Mouse (Mus musculus): ENCODE results near the gene Nsun7. TPM values are rescaled to one million over a fixed set of nuclear protein-coding genes. Genes with fewer than 3 reads are reported as not detected.

The Nsun7 gene
- polyA plus RNA-seq, 1 experiment from 2014 or later, result 2.6 TPM

DNA sequence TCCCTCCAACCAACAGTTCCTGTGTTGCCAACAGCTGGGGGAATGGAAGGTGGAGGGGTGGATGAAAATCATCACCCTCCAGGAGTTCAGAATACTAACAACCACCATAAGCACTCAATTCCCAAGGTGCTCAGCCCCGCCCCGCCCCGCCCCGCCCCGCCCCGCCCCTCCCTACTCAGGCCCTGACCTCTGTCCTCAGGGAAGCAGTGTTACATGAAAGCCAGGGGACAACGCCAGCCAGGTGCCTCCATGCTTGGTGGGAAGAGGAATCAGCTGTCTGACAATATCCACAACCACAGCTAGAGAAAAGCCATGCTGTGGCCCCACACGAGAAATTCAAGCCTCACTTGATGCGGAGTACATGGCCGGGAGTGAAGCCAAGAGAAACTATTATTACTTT is 82.2 kb downstream of the Nsun7 start:
- H3K9me3 ChIP-seq, result no peaks in the 10 kb centered on the region
- no peaks in the 10 kb centered on the region for H3K36me3 ChIP-seq
- H3K4me2 ChIP-seq, result no peak overlapping the region
- H3K9ac ChIP-seq, result no peak overlapping the region
- no peak overlapping the region for H3K4me3 ChIP-seq
- no peak for ATAC-seq (ENCODE audit: low FRiP score, low read depth)
- WGBS, result 57% methylated on average over 10 of the region's 10 CpGs
- H3K27ac ChIP-seq (replicated peaks), result no peak overlapping the region
- H3K4me1 ChIP-seq (replicated peaks), result peaks cover 42% of the 10 kb centered on the region
- no peaks in the 10 kb centered on the region for H3K27me3 ChIP-seq

DNA sequence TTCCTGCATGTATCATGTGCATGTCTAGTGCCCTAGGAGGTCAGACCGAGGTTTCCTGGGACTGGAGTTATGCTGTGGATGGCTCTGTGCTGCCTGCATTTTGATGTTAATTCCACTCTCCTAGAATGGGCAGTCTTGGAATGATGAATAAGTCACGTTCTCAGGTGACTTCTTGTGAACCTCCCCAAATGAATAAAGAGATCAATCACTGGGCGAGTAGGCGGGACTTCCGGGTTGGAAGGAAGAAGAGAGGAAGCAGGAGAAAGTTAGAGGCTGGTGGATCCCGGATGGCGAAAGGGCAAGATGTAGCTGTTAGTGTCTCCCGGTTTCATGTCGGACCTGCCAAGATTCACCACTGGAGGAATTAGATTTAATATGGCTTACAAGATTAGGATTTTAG is 82.6 kb downstream of the Nsun7 start:
- Histone ChIP-seq H3K27ac (replicated peaks) (no peak overlapping the region), H3K9ac (no peak overlapping the region), H3K4me1 (replicated peaks) (peaks cover 40% of the 10 kb centered on the region), H3K9me3 (no peaks in the 10 kb centered on the region), H3K4me2 (no peak overlapping the region), H3K36me3 (no peaks in the 10 kb centered on the region), H3K27me3 (no peaks in the 10 kb centered on the region), H3K4me3 (no peak overlapping the region)
- ATAC-seq (ENCODE audit: low FRiP score, low read depth), result no peak
- 70% methylated on average over 9 of the region's 9 CpGs for WGBS

DNA sequence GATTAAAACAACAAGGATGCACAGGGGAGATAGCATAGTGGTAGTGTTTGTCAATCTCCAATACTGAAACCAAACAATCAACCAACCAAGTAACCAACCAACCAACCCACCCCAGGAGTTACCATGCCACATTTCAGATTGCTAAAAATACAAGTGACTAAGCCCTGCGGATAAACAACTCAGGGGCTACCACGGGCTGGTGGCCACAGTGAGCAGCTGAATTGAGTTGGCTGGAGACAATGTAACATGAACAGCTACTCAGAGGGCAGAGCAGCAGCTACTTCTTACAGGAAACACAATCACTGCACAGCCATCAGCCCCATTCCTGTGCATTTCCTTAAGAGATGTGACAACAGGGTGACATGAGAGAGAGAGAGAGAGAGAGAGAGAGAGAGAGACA is 84.5 kb downstream of the Nsun7 start:
- Histone ChIP-seq H3K4me1 (replicated peaks) (peaks cover 24% of the 10 kb centered on the region), H3K4me3 (no peak overlapping the region), H3K27me3 (no peaks in the 10 kb centered on the region), H3K4me2 (no peak overlapping the region), H3K9ac (no peak overlapping the region), H3K27ac (replicated peaks) (no peak overlapping the region), H3K36me3 (no peaks in the 10 kb centered on the region), H3K9me3 (no peaks in the 10 kb centered on the region)
- 77% methylated on average over 2 of the region's 2 CpGs for WGBS
- no peak for ATAC-seq (ENCODE audit: low FRiP score, low read depth)

DNA sequence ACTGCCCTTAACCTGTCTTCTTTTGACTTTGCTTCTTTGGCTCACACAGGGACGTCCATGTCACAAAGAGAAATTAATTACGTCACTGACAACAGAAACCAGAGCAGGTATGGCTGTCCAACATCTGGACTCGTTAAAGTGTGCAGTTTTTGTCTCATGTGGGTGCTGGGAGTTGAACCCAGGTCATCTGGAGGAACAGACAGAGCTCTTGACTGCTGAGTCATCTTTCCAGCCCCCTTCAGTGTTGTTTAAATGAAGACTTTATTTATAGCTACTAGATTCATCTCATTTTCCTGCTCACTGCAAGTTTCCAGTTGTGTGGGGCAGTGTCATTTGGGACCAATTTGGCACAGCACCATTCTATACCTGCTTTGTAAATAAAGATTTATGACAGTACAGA is 85.4 kb downstream of the Nsun7 start:
- H3K4me3 ChIP-seq, result no peak overlapping the region
- peaks cover 16% of the 10 kb centered on the region for H3K4me1 ChIP-seq (replicated peaks)
- H3K27ac ChIP-seq (replicated peaks), result no peak overlapping the region
- no peak overlapping the region for H3K4me2 ChIP-seq
- no peak overlapping the region for H3K9ac ChIP-seq
- ATAC-seq (ENCODE audit: low FRiP score, low read depth), result no peak
- no peaks in the 10 kb centered on the region for H3K9me3 ChIP-seq
- H3K36me3 ChIP-seq, result no peaks in the 10 kb centered on the region
- WGBS, result 54% methylated on average over 3 of the region's 3 CpGs
- H3K27me3 ChIP-seq, result no peaks in the 10 kb centered on the region

DNA sequence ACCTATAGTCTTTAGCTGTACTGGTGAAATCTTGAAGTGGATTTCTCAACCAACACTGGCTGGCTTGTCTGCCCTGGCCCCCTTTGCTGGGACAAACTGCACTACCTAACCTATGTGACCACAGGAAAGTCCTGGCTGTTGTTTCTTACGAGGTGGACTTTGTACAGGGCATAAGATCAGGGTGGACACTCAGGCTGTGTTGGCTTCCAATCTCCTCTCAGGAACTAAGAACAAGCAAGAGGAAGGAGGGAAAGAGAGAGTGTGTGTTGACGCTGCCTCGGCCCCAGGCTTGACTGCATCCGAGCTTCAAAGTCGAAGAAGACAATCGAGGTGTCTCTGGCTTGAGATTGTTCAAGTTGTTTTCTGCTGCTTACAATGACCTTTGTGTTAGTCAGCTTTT is 87.1 kb downstream of the Nsun7 start:
- no peak overlapping the region for H3K27ac ChIP-seq (replicated peaks)
- H3K4me1 ChIP-seq (replicated peaks), result 0 out of 2 replicates have a peak, but pooled peaks cover 4% of the 10 kb centered on the region
- H3K9ac ChIP-seq, result no peak overlapping the region
- no peaks in the 10 kb centered on the region for H3K27me3 ChIP-seq
- no peak overlapping the region for H3K4me2 ChIP-seq
- 91% methylated on average over 6 of the region's 6 CpGs for WGBS
- no peaks in the 10 kb centered on the region for H3K9me3 ChIP-seq
- no peaks in the 10 kb centered on the region for H3K36me3 ChIP-seq
- no peak overlapping the region for H3K4me3 ChIP-seq
- ATAC-seq (ENCODE audit: low FRiP score, low read depth), result no peak

Other genes with a start within 250 kb of the Nsun7 start
- gene Rbm47, start 86.8 kb upstream of the Nsun7 start, polyA plus RNA-seq (2015; fragmentation: Nextera tagmentation; extraction: Ambion mirVana), result 5.3 and 5.8 TPM in 2 replicates

All from hindbrain, embryonic 15.5 days (tissue).